Mouse (Mus musculus) bone marrow, adult 2 months (tissue): ENCODE measurements at regions not wholly inside any gene's neighbourhood (a gene's known extent, or its start where the extent isn't known, plus 50 kb on each side); places are given as distances from the start of the nearest gene placed in this dataset.
"Not testable (repeated sequence)": the region's sequence is repeated elsewhere in the genome, so short reads cannot be mapped to it uniquely, and the experiment has no call there.

Experiments used
- H3K27ac ChIP-seq: fragments of 200-500 bp; 2 replicates; pipeline ENCODE4 v1.5.1; 2012; ENCODE audit warnings: low read depth, mild to moderate bottlenecking, control low read depth, inconsistent platforms, low read length; ENCODE audit not compliant: control insufficient read depth, poor library complexity, insufficient read depth
- H3K4me1 ChIP-seq: fragments of 200-500 bp; 2 replicates; pipeline ENCODE4 v1.6.1; 2011; ENCODE audit warnings: low read length; ENCODE audit not compliant: control insufficient read depth, insufficient read depth
- H3K4me3 ChIP-seq: fragments of 200-500 bp; replicated peaks from 2 replicates; pipeline ENCODE3; 2011; ENCODE audit warnings: mild to moderate bottlenecking, low read depth, low read length, control low read depth; ENCODE audit not compliant: control insufficient read depth
- CTCF ChIP-seq: fragments of 200-500 bp; IDR thresholded peaks from 2 replicates; pipeline ENCODE4 v1.5.1; 2011; ENCODE audit warnings: low read length, control low read depth; ENCODE audit not compliant: control insufficient read depth, insufficient read depth
- POLR2A ChIP-seq: fragments of 200-500 bp; IDR thresholded peaks from 2 replicates; pipeline ENCODE4 v1.6.1; 2011; ENCODE audit warnings: low read depth, mild to moderate bottlenecking, control low read depth, low read length, borderline replicate concordance; ENCODE audit not compliant: control insufficient read depth
- WGBS: fragments of 180-500 bp; shearing (Covaris S2); methylation state at CpG from one replicate; pipeline ENCODE4 v1.1.7; 2018; 5-methylcytosine and 5-hydroxymethylcytosine counted together

GRCm38 (mm10) chr1:150225529-150225928 lies 93.7 kb upstream of the Pdc start:
- no peak for TF ChIP-seq CTCF
- no peak for TF ChIP-seq POLR2A
- 63% methylated on average over 6 of the region's 6 CpGs for WGBS
- Histone ChIP-seq H3K4me1 (no peaks in the 10 kb centered on the region), H3K4me3 (no peak overlapping the region), H3K27ac (no peak overlapping the region)

GRCm38 (mm10) chr1:150239504-150239903 lies 79.7 kb upstream of the Pdc start:
- not testable (repeated sequence) for H3K4me3 ChIP-seq, H3K4me1 ChIP-seq, H3K27ac ChIP-seq
- 77% methylated on average over 1 of the region's 1 CpGs for WGBS

- 45% methylated on average over 3 of the region's 3 CpGs for WGBS
- Histone ChIP-seq H3K4me1 (no peaks in the 10 kb centered on the region), H3K27ac (no peak overlapping the region), H3K4me3 (no peak overlapping the region)
- TF ChIP-seq CTCF (no peak), POLR2A (no peak)
Measured at GRCm38 (mm10) chr1:150240110-150240509, 79.1 kb upstream of the Pdc start.

GRCm38 (mm10) chr1:150241153-150241552 lies 78.1 kb upstream of the Pdc start:
- WGBS = 76% methylated on average over 4 of the region's 4 CpGs
- TF ChIP-seq POLR2A (no peak), CTCF (no peak)
- no peaks in the 10 kb centered on the region for H3K4me1 ChIP-seq
- no peak overlapping the region for H3K4me3 ChIP-seq
- no peak overlapping the region for H3K27ac ChIP-seq

GRCm38 (mm10) chr1:150242108-150242507 lies 77.1 kb upstream of the Pdc start:
- no peak for TF ChIP-seq POLR2A
- TF ChIP-seq CTCF = no peak
- no peaks in the 10 kb centered on the region for H3K4me1 ChIP-seq
- no peak overlapping the region for H3K27ac ChIP-seq
- H3K4me3 ChIP-seq = no peak overlapping the region

GRCm38 (mm10) chr1:150244916-150245315 lies 74.3 kb upstream of the Pdc start:
- Histone ChIP-seq H3K4me1 (no peaks in the 10 kb centered on the region), H3K27ac (no peak overlapping the region), H3K4me3 (no peak overlapping the region)
- WGBS = 16% methylated on average over 3 of the region's 3 CpGs
- TF ChIP-seq CTCF (no peak), POLR2A (no peak)

GRCm38 (mm10) chr1:150251422-150251821 lies 67.8 kb upstream of the Pdc start:
- Histone ChIP-seq H3K4me3 (no peak overlapping the region), H3K27ac (no peak overlapping the region), H3K4me1 (no peaks in the 10 kb centered on the region)
- no peak for TF ChIP-seq POLR2A
- no peak for TF ChIP-seq CTCF
- WGBS = 71% methylated on average over 1 of the region's 1 CpGs

GRCm38 (mm10) chr1:150251876-150252275 lies 67.3 kb upstream of the Pdc start:
- Histone ChIP-seq H3K4me3 (no peak overlapping the region), H3K27ac (no peak overlapping the region), H3K4me1 (no peaks in the 10 kb centered on the region)
- WGBS = 44% methylated on average over 3 of the region's 3 CpGs
- TF ChIP-seq POLR2A (no peak), CTCF (no peak)

GRCm38 (mm10) chr1:150257596-150257995 lies 61.6 kb upstream of the Pdc start:
- Histone ChIP-seq H3K4me3 (no peak overlapping the region), H3K4me1 (no peaks in the 10 kb centered on the region), H3K27ac (no peak overlapping the region)
- no peak for TF ChIP-seq POLR2A
- no peak for TF ChIP-seq CTCF
- 62% methylated on average over 4 of the region's 4 CpGs for WGBS
